Mouse (Mus musculus): ENCODE data around the gene Hjurp. TPM values are rescaled to one million over a fixed set of nuclear protein-coding genes. Genes with fewer than 3 reads are reported as not detected.

Hjurp gene
- polyA plus RNA-seq, 2 experiments from 2014 or later: 38.2 to 70.5 TPM

- no peak for ATAC-seq
Measured at GRCm38 (mm10) chr1:88260114-88260513, 17.3 kb downstream of the Hjurp start.

DNA sequence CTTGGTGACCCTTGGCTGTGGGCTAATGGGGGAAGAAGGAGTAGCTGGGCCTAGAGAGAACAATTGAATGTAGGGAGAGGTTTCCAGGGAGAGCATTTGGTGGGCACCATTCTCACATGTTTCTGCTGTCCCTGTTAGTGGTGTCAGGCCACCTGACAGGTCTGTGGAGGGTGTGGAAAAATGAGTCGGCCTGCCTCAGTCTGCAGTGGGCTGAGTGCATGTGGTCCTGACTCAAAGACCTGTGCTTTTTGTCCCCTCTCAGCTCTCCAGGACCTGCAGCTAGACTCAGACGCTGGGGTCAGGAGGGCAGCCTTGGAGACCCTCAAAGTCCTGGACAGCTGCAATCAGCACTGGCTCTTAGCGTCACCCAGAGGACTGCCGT lies 17.8 kb downstream of the Hjurp start:
- ATAC-seq: no peak

DNA sequence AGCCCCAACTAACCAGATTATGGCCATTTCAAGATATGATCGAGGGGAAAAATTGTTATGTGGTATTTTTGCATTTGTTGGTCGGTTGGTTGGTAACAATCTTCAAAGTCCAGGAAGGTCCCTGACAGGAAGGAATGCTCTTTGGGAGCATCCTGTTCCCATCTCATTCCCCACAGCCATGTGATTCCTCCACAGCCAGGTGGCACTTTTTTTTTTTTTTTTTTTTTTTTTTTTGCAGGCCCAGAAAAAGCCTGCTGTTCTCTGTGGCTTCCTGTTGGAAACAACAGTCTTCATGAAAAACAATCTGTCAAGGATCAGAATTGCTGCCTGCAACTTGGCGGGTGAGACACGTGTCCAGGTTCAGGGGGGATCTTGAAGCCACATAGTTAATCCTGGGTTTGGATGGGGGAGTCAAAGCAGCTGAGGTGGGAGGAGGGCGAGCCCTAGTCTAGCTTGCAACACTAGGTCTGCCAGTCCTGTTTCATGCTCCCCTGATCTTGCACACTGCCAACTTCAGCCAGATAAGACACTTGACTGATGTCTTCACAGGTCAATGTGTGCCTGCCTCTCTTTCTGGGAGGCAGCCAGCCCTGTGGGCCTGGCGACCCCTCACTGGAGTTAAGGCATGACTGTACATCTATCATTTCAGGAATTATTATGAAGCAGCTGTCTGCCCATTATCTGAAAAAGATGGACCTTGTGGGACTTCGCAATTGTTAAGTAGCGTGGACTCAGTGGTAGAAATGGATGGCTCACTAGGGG lies 18.4 kb downstream of the Hjurp start:
- peak; percentile 14 for ATAC-seq

- no peak for ATAC-seq
Measured at GRCm38 (mm10) chr1:88258361-88258760, 19.1 kb downstream of the Hjurp start.

DNA sequence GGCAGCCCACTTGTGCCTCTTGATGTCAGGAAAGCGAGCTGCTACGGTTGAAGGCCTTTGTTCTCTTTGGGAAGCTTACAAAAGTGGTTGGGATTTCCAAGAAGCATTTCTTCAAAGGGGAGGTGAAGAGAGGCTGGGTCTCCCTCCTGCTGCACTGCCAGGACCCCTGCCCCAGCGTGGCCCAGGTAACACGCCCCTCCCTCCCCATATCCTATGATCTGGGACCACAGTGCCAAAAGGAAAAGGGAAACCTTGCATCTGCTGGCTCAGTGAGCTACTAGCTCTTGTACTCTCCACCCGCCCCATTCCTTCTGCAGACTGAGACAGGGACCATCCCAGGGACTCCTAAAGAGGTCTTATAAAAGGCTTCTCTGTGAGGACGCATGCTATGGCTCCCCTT lies 19.8 kb downstream of the Hjurp start:
- no peak for ATAC-seq

DNA sequence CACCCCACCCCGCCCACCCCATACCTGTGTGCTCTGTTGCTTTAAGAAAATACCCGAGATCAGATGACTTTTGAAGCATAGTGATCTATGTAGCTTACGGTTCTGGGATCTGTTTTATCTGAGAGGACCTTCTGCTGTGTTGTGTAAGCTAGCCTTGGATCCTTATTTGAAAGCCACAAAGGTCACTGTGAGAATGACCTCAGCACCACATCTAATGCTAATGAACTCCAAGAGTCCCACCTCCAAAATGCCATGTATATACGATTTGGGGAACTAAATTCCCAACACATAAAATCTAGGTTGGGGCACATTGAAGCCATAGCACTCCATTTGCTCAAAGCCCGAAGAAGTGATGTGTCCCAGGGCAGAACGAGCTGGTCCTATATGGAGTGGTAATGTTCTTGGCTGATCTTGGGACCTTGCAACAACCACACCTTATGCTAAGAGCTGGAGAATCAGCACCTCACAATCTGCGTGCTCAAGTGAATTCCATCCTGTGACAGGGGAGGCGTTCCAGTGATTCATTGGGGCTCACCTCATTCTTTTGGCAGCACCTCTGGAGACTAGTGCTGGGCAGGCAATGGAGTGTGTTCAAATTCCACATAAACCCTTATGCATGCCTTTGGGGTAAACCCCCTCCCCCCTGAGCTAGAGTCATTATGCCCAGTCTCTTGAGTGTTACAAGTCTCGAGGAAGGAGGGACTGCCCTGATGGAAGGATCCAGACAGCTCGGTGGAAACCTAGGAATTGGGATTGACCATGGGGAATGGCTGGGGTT lies 20.4 kb downstream of the Hjurp start:
- no peak for ATAC-seq

DNA sequence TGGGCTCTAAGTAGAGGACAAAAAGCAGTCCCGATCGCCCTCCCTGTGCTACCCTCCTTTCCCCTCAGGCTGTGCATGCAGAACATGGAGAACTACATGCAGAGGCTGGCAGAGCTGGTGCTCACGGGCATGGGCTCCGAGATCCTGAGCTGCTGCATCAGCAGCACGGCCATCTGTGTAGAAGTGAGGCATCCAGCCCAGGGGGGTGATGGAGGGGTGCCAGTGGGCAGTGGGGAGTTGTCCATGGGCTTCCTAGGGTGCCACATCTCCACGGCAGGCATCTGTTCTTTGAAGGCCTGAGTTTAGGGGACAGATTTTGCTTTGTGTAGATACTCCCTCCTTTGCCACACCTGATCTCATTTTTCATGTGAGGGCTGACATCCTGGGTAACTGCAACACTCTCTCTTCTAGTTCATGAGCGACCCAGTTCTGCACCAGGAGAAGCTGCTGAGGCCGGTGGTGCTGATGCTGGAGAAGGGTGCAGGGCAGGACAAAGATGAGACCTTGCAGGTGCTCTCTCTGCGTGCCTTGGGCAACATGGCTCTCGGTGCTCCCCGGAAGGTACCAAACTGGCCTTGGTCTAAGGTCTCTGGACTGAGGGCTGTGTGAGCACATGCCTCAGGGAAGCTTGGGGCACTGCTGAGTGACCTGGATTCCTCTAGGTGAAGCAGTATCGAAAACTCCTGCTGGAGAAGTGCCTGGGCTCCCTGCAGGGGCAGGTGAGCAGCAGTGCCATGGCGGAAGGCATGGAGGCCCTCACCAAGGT lies 21.3 kb downstream of the Hjurp start:
- ATAC-seq: no peak

DNA sequence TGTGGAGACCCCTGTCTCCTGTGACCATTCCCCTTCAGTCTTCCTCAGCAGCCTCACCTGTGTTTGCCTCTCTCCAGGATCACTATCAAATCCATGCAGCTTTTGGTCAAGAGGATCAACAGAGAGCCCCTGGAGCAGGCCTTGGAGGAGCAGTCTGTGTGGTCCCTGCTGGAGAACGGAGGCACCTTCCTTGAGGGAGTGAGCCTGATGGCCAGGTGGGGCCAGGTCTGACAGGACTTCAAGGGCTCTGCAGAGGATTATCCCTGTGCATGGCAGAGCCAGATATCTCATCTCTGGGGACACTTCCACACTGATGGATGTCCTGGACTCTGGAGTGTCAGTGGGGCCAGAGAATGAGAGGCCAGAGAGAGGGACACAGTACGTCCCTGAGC lies 22.0 kb downstream of the Hjurp start:
- no peak for ATAC-seq

DNA sequence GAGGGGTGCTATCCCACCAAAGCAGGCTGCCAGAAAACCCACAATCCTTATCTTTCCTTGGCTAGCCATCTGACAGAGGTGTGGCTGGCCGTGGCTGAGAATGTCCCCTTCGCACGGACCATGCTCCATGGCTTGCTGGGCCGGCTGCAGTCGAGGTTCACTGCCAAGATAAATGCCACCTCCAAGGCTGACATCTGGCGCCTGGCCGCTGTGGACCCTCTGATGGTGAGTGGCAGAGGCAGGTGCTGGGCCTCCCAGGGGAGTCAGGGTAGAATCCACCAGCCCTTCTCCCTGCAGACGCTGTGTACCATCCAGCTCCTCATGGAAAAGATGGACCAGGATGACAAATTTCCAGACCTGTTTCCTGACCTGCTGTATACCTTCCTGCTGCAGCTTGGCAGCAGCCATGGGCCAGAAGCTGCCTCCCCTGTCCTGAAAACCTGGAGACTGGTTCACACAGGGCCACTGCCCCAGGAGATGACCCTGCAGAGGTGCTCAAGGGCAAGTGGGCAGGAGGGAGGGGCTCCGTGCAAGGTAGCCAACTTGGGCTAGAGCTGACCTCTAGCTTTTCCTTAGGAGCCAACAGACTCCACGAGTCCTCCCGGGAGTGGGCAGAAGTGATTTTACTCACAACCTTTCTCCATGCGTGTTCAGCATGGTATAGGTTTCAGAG lies 22.5 kb downstream of the Hjurp start:
- no peak for ATAC-seq

- ATAC-seq: no peak
Measured at GRCm38 (mm10) chr1:88253540-88253939, 23.9 kb downstream of the Hjurp start.

GRCm38 (mm10) chr1:88253106-88253505 lies 24.3 kb downstream of the Hjurp start:
- ATAC-seq: peak; percentile 9

DNA sequence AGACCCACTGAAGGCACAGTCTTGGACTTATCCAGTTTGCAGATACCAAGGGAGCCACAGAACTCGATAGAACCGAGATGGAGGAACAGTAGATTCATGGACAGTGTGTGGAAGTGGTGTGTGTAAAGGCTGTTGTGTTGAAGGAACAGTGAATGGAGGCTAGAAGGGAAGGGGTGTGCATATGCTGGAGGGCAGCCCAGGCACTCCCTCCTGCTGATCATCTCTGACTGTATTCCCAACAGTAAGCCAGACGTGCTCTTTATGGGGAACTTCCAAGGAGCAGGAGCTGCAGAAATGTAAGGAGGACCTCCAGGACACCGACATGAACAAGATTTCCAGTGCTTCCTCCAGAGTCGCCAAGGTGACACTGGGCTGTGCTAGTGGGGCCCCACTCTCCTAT lies 27.4 kb downstream of the Hjurp start:
- ATAC-seq: no peak

DNA sequence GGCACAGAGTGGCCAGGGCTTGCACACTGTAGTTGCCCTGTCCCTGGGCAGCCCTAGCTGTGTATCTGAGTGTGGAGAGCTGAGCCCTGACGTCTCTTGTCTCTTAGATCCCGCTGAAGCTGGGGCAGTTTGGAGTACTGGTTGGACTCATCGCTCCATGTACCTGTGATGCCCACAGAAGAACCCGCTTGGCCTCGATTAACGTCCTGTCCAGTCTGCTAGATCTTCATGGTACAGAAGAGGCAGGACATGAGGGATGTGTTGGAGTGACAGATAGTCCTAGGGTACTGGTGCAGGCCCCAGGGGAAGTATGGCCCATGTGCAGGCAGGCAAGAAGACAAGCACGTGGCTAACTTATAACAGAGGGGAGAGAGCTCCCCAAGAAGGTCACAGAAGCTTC lies 27.8 kb downstream of the Hjurp start:
- no peak for ATAC-seq

- ATAC-seq: no peak
Measured at GRCm38 (mm10) chr1:88248658-88249057, 28.8 kb downstream of the Hjurp start.

DNA sequence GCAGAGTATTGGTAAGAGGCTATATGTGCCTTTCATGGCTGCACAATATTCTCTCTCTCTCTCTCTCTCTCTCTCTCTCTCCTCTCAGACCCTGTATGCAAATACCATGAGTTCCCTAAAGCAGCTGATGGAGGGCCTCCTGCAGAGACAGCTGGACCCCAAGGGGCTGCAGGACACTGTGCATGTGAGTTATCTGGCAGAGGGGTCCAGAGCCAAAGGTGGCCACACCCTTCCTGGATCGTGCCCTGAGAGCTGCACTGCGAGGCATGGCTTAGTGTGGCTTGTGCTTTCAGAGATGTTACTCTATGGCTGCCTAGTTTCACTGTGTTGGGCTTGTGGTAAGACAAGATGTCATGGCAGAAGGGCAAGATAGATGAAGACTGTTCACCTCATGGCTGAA lies 29.8 kb downstream of the Hjurp start:
- no peak for ATAC-seq

GRCm38 (mm10) chr1:88246386-88246785 lies 31.0 kb downstream of the Hjurp start:
- no peak for ATAC-seq

- ATAC-seq: no peak
Measured at GRCm38 (mm10) chr1:88245881-88246280, 31.6 kb downstream of the Hjurp start.

DNA sequence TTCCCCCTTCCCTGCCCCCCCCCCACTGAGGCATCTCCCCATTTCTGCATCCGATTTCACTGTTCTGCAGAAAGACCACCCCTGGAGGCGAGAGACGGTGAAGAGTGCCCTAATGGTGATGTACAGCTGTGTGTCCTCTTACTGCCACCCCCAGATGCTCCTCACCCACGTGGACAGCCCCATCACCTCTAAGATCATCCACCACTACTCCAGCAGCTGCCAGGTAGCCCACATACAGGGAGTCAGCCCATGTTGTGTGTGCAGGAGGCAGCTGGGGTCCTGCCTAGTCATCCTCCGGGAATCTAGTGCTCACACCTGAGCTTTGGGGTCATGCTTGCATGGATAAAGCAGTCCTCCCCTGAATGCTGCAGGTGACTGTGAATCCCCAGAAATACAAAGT lies 33.6 kb downstream of the Hjurp start:
- ATAC-seq: no peak

DNA sequence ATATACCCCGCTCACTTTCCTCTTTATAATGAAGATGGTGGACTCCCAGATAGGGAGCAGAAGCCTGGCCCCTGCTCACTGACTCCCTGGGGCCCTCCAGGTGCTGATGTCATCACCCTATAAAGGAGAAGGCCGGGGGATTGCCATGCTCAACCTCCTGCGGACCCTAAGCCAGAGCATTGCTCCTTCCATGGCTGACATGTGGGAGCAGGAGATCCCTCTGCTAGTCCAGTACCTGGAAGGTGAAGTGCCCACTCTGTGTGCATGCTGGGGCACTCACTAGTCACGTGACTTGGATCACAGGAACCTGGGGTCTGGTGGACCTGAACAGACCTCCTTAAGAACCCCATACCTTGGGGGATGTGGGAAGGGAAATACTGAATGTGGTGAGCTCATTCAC lies 36.9 kb downstream of the Hjurp start:
- ATAC-seq: no peak

DNA sequence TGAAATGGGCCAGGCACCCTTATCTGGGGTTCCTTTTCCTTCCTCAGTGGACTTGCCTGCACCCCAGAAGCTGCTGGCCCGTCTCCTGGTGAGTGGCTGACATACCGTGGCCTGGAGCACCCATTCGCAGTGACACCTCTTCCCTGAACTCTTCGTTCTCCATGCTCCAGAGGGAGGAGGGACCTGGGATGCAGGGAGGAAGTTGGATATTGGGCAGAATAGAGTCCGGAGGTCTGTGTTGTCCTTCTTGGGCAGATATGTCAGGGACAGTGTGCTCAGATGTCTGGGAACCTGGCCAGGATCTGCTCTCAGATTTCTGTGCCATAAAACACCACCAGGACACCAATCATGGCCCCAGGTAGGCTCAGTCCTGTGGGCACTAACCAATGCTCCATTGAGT lies 37.4 kb downstream of the Hjurp start:
- no peak for ATAC-seq

DNA sequence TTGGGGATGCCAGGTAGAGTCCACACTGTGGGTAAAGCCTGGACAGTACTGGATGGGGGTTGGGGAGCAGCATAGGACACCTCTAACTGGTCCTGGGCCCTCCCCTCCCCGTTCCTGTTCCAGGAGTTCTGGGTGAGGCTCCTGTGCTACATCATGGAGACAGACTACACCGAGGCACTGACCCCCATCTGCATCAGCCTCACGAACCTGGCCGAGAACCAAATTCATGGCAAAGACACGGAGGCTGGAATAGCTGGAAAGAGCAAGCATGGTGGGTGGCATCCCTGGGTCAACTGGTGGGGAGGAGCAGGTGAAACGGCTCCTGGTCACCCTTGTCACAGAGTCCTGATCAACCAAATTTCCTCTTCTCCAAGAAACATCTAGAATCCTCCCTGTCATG lies 38.7 kb downstream of the Hjurp start:
- ATAC-seq: no peak

GRCm38 (mm10) chr1:88237311-88237710 lies 40.1 kb downstream of the Hjurp start:
- no peak for ATAC-seq

- no peak for ATAC-seq
Measured at GRCm38 (mm10) chr1:88235894-88236415, 41.5 kb downstream of the Hjurp start.
